7 mouse cellular contexts compared by ENCODE assay signal in the genomic region with DNA sequence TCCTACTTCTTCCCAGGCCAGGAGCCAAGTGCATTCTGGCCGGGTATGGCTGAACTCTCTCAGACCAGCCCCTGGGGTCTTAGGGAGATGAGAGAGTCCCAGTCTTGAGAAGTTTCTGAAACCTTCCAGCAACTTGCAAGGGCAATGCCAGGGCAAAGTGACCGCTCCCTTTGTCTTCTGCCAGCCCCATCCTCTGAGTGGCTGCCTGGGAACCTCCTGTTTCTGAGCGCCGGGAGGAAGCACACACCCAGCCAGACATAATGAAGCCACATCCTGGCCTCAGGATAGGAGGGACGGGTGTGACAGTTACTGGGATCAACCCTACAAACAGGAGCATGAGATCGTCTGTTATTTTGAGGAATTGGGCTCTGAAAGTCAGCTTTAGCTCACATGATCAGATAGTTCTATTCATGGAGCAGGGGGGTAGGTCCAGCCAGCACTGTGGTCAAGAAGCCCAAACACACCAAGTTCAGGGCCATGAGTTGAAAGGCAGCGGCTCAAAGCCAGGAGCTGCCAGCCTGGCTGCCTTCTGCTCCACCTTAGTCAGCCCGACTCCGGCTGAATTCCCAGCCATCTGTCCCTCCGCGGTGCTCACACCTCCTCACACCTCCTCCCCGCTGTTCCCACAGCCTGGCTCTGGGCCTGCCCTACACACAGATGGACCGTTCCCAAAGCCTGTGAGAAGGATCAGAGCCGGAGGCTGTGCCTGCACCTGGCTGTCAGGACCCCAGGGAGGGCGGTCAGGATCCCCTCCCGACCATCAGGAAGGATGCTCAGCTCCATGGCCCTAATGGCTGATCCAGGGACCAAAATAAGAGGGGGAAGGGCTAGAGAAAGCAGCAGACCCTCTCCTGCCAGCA. TPM values are rescaled to one million over a fixed set of nuclear protein-coding genes. Genes with fewer than 3 reads are reported as not detected.
DNase-seq lines count a peak whose midpoint lies in the region; ATAC-seq and TF ChIP-seq lines count a peak whose summit lies in the region.

No protein-coding gene starts in this region.

- peak overlapping the region; percentile 67 for H3K9ac ChIP-seq in embryonic facial prominence, embryonic 11.5 days (replicated peaks; ENCODE audit: low read length)
- peak overlapping the region; percentile 8; the same call in 1 of the 2 replicates for H3K9ac ChIP-seq in limb, embryonic 14.5 days (ENCODE audit: low read depth, low read length, severe bottlenecking)
- peak overlapping the region; percentile 95 for H3K9ac ChIP-seq in midbrain, embryonic 16.5 days (ENCODE audit: low read depth, low read length)

- no peak for TF ChIP-seq CTCF in brain, embryonic 14.5 days (IDR thresholded peaks at IDR 0.05; ENCODE audit: borderline replicate concordance, extremely low read depth, insufficient read depth, insufficient read length)

- 14% methylated on average over 16 of the region's 16 CpGs for WGBS in embryonic facial prominence, embryonic 11.5 days
- 13% methylated on average over 16 of the region's 16 CpGs for WGBS in limb, embryonic 14.5 days
- WGBS in midbrain, embryonic 16.5 days = 8% methylated on average over 16 of the region's 16 CpGs

- no peaks in the 10 kb centered on the region for H3K36me3 ChIP-seq in embryonic facial prominence, embryonic 11.5 days (replicated peaks; ENCODE audit: control insufficient read depth, insufficient read depth, low read depth, low read length)
- no peaks in the 10 kb centered on the region for H3K36me3 ChIP-seq in limb, embryonic 14.5 days (ENCODE audit: control insufficient read depth, insufficient read depth, low read length)
- H3K36me3 ChIP-seq in midbrain, embryonic 16.5 days (ENCODE audit: control insufficient read depth, insufficient read depth, low read length) = no peaks in the 10 kb centered on the region

- TF ChIP-seq POLR2A in brain, embryonic 14.5 days (IDR thresholded peaks at IDR 0.05; ENCODE audit: borderline replicate concordance, extremely low read depth, insufficient read depth, insufficient read length, poor library complexity, severe bottlenecking) = no peak
- no peak for TF ChIP-seq POLR2A in limb, embryonic 14.5 days (IDR thresholded peaks at IDR 0.05; ENCODE audit: borderline replicate concordance, extremely low read depth, insufficient read depth, insufficient read length)

- 0 out of 2 replicates have a peak, but pooled peaks have one; percentile 27 for ATAC-seq in embryonic facial prominence, embryonic 11.5 days (replicated peaks; ENCODE audit: insufficient number of reproducible peaks, low FRiP score, low TSS enrichment, low read depth)
- peak; percentile 38; the same call in 1 of the 2 replicates for ATAC-seq in limb, embryonic 14.5 days (ENCODE audit: low FRiP score, low read depth)
- peak; percentile 23; the same call in 1 of the 2 replicates for ATAC-seq in midbrain, embryonic 16.5 days

- H3K4me2 ChIP-seq in embryonic facial prominence, embryonic 11.5 days (ENCODE audit: low read depth, low read length) = peak overlapping the region; percentile 99
- peak overlapping the region; percentile 85 for H3K4me2 ChIP-seq in limb, embryonic 14.5 days (replicated peaks; ENCODE audit: low read depth, low read length, severe bottlenecking)
- peak overlapping the region; percentile 77 for H3K4me2 ChIP-seq in midbrain, embryonic 16.5 days (ENCODE audit: low read length)

- H3K27me3 ChIP-seq in embryonic facial prominence, embryonic 11.5 days (ENCODE audit: control insufficient read depth, insufficient read depth, low read length) = peaks cover 57% of the 10 kb centered on the region
- peaks cover 20% of the 10 kb centered on the region for H3K27me3 ChIP-seq in limb, embryonic 14.5 days (ENCODE audit: control insufficient read depth, insufficient read depth, low read length)
- H3K27me3 ChIP-seq in midbrain, embryonic 16.5 days (ENCODE audit: control insufficient read depth, insufficient read depth, low read depth, low read length) = no peaks in the 10 kb centered on the region

- peak overlapping the region; percentile 69 for H3K4me3 ChIP-seq in embryonic facial prominence, embryonic 11.5 days (ENCODE audit: low read depth, low read length)
- peak overlapping the region; percentile 60 for H3K4me3 ChIP-seq in limb, embryonic 14.5 days (replicated peaks; ENCODE audit: low read length)
- peak overlapping the region; percentile 90 for H3K4me3 ChIP-seq in midbrain, embryonic 16.5 days (ENCODE audit: low read depth, low read length)

- no peaks in the 10 kb centered on the region for H3K9me3 ChIP-seq in embryonic facial prominence, embryonic 11.5 days (replicated peaks; ENCODE audit: control insufficient read depth, low read length)
- no peaks in the 10 kb centered on the region for H3K9me3 ChIP-seq in limb, embryonic 14.5 days (ENCODE audit: control insufficient read depth, low read length)
- no peaks in the 10 kb centered on the region for H3K9me3 ChIP-seq in midbrain, embryonic 16.5 days (replicated peaks; ENCODE audit: control insufficient read depth, low read length, poor library complexity, severe bottlenecking)

- DNase-seq in brain, embryonic 14.5 days (ENCODE audit: low read depth) = peak; percentile 92
- peak; percentile 35 for DNase-seq in embryonic facial prominence, embryonic 11.5 days (ENCODE audit: low spot score)
- DNase-seq in heart, adult 9 months (ENCODE audit: low spot score in 2 of 2) = peak; percentile 83 to 91
- DNase-seq in kidney, adult 8-10 months = peak; percentile 48 to 70
- no peak for DNase-seq in limb, embryonic 14.5 days (ENCODE audit: low spot score)
- DNase-seq in urinary bladder, postnatal 10 days (ENCODE audit: low spot score) = no peak

- peak overlapping the region; percentile 41; the same call in 1 of the 2 replicates for H3K27ac ChIP-seq in embryonic facial prominence, embryonic 11.5 days (replicated peaks; ENCODE audit: low read depth, low read length)
- no peak overlapping the region for H3K27ac ChIP-seq in limb, embryonic 14.5 days (replicated peaks; ENCODE audit: low read depth, low read length)
- peak overlapping the region; percentile 94 for H3K27ac ChIP-seq in midbrain, embryonic 16.5 days (ENCODE audit: low read length)

- H3K4me1 ChIP-seq in embryonic facial prominence, embryonic 11.5 days (ENCODE audit: control insufficient read depth, insufficient read depth, low read length) = peaks cover 2% of the 10 kb centered on the region; the same call in 1 of the 2 replicates
- peaks cover 31% of the 10 kb centered on the region for H3K4me1 ChIP-seq in limb, embryonic 14.5 days (ENCODE audit: control insufficient read depth, insufficient read depth, low read length)
- H3K4me1 ChIP-seq in midbrain, embryonic 16.5 days (ENCODE audit: control insufficient read depth, insufficient read depth, low read length) = peaks cover 37% of the 10 kb centered on the region

RNA-seq across cellular contexts. Expression of a gene that starts 22.1 kb away (rescaled TPM):
- polyA plus RNA-seq in brain, embryonic 14.5 days (2012; rRNA removed) = 9.5 and 30.2 TPM in 2 replicates
- polyA plus RNA-seq in embryonic facial prominence, embryonic 11.5 days (2014; fragmentation: Nextera tagmentation; extraction: Ambion mirVana) = 1.9 and 2.1 TPM in 2 replicates
- 6.1 and 7.2 TPM in 2 replicates for polyA plus RNA-seq in limb, embryonic 14.5 days (2012; rRNA removed)
- polyA plus RNA-seq in limb, embryonic 14.5 days (2014; fragmentation: Nextera tagmentation; extraction: Ambion mirVana) = 6.0 and 6.1 TPM in 2 replicates
- polyA plus RNA-seq in midbrain, embryonic 16.5 days (2015; fragmentation: Nextera tagmentation; extraction: Ambion mirVana) = 17.7 and 17.9 TPM in 2 replicates

RNA-seq across cellular contexts. Expression of a gene that starts 54.3 kb away (rescaled TPM):
- 0.07 TPM in 1 of 2 replicates, not detected in the other for polyA plus RNA-seq in brain, embryonic 14.5 days (2012; rRNA removed)
- not detected in 2 replicates for polyA plus RNA-seq in embryonic facial prominence, embryonic 11.5 days (2014; fragmentation: Nextera tagmentation; extraction: Ambion mirVana)
- 0.05 TPM in 1 of 2 replicates, not detected in the other for polyA plus RNA-seq in limb, embryonic 14.5 days (2012; rRNA removed)
- not detected in 2 replicates for polyA plus RNA-seq in limb, embryonic 14.5 days (2014; fragmentation: Nextera tagmentation; extraction: Ambion mirVana)
- not detected in 2 replicates for polyA plus RNA-seq in midbrain, embryonic 16.5 days (2015; fragmentation: Nextera tagmentation; extraction: Ambion mirVana)

Comparison
In these comparisons a context has a peak if more than half of its experiments do, and no peak if none do; other contexts are left out.
1. DNase-seq: peak in brain, embryonic 14.5 days (single experiment), embryonic facial prominence, embryonic 11.5 days (single experiment), heart, adult 9 months (2 of 2) and kidney, adult 8-10 months (2 of 2); none in limb, embryonic 14.5 days (single experiment) and urinary bladder, postnatal 10 days (single experiment).
2. H3K9ac ChIP-seq: peak in every context shown above with its lines; median percentile 95 in midbrain, embryonic 16.5 days; 67 in embryonic facial prominence, embryonic 11.5 days; 8 in limb, embryonic 14.5 days.
3. Peak in every context shown above with its lines, with median percentiles within 50 percentile points of each other: ATAC-seq, H3K4me2 ChIP-seq and H3K4me3 ChIP-seq.